Mouse (Mus musculus) stomach, postnatal 0 days (tissue): ENCODE data around the gene Ss18l1.

ENCODE experiments used
- CTCF ChIP-seq: IDR thresholded peaks from 2 replicates; pipeline ENCODE4 v1.5.1; 2016; ENCODE audit warnings: antibody characterized with exemption, low read depth, mild to moderate bottlenecking, moderate library complexity
- EP300 ChIP-seq: optimal IDR thresholded peaks from 2 replicates; pipeline ENCODE3; 2016; ENCODE audit warnings: antibody characterized with exemption

DNA sequence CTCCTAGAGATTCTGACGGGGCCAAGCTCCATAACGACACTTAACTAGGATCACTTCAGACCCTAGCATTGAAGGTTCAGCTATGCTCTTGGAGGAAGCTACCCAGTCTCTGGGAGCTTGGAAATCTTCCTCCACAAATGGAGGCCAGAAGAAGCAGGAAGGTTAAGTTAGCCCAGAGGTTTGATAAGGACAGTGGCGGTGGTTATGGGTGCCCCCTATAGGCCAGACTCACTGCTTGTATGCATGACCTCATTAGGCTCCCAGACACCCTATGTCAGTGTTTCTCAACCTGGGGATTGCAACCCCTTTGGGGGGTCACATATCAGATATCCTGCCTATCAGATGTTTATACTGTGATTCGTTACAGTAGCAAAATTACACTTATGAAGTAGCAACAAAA, 64.8 kb downstream of the Ss18l1 start:
- TF ChIP-seq EP300 (no peak), CTCF (peak; percentile 59)
